Mouse (Mus musculus): Measurements from ENCODE around the gene Vamp1.

The Vamp1 gene

GRCm38 (mm10) chr6:125213715-125214114, 1.6 kb upstream of the Vamp1 start:
- DNase-seq: no peak

DNA sequence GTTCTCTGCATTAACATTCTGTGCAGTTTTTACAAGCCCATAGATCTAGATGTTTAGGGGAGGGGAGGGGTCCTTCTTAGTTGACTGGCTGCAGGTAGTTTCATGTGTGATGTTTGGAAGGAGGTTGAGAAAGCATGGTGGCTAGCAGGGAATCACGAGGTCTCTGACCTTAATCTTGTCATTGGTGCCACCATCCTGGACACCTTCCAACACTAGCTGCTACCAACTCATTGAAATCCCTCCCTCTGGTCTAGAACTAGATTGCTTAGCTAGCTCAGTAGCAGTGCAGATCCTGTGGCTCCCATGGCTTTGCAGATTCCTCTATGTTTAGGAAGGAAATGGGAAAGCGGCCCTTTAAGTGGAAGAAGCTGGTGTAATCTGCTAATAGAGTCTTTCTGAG, 1.5 kb downstream of the Vamp1 start:
- DNase-seq: no peak

DNA sequence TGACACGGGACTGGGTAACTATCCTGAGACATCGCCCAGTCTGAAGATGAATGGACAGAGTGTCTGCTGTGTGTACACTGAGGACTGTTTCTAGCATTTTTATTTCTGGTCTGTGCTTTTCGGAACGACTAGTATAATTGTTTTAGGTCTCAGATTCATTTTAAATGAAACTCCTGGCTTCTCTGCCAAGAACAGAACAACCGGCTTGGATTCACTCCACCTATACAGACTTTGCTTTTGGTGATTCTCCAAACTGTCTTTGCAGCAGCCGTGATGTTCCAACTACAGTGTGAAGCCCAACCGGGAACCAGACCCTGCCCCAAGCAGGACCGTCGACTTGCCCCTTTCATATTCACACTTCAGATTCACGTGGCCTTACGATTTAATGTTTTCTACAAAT, 2.5 kb downstream of the Vamp1 start:
- DNase-seq: no peak

GRCm38 (mm10) chr6:125218963-125219362, 3.6 kb downstream of the Vamp1 start:
- DNase-seq: peak; percentile 46 to 60

- DNase-seq: no peak
Observed at GRCm38 (mm10) chr6:125221115-125221745, 5.9 kb downstream of the Vamp1 start.

DNA sequence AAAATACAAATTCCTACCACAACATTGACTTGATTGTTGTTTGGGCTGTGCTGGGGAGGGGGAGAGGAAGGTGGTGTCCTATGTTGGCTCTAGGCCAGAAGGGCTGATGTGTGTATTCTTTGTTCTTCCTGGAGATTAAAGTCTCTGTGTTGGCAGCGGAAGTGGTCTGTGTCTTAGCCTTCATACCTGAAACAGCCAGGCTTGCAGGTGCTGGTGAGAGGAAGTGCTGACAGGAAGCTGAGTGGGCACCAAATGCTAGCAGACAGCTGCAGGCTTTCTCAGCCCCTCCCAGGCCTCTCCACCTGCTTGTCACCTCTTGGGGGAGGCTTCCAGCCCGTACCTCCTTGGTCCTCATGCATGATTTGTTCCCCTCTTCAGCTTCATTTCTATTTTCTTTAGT, 6.8 kb downstream of the Vamp1 start:
- DNase-seq: peak; percentile 28 to 37

DNA sequence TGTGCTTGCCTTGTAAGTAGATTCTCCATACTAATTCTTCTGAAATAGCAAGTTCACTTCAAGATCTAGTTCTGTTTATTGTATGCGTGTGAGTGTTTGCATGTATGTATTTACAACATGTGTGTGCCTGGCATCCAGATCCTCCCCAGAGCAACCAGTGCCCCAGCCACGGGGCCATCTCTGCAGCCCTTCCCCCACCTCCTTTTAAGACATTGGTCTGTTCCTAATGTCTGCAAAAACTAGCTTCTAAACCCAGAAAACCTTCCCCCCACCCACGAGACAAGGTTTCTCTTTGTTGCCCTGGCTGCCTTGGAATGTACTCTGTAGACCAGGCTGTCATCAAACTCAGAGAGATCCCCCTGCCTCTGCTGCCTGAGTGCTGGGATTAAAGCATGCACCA, 7.2 kb downstream of the Vamp1 start:
- DNase-seq: no peak

DNA sequence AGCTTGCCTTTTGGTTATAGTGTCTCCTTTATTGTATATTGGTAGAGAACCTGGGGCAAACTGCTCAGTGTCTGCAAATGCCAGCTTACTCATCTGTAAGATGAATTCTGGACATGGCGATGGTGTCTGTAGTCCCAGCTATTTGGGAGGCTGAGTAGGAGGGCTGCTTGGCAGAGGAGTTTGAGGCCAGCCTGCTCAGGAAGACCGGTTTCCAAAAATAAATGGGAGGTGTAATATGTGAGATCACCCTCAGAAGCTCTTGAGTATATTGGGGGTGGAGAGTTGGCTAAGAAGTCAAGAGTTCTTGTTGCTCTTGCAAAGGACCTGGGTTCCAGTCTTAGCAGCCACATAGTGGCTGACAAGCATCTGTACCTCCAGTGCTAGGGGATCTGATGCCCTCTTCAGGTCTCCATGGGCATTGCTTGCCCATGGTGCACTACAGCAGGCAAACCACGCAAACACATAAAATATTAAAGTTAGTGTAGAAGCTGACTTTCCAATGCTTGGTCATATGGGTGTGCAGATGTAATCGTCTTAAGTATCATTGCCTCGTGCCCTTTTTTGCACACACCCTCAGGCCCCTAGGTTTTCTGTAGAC, 10.3 kb downstream of the Vamp1 start:
- DNase-seq: no peak

DNA sequence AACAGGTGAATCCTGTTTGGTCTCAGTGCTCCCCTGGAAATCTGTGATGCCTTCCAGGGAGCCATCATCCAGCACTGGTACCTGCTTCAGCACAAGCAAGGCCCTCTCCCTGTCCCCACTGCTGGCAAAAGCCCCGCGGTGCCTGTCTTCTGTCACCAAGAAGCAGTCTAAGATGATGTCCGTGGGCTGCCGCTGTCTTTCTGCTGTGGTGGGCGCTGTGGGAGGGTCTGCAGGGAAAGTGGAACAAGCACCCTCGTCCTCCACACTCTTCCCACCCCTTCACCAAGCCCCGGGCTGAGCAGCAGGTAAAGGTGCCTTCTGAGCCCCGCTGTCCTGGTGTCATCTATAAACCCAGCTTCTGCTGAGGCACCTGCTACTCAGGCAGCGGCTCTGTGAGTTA, 15.2 kb downstream of the Vamp1 start:
- no peak for DNase-seq

GRCm38 (mm10) chr6:125231117-125232044, 16.0 kb downstream of the Vamp1 start, which contains the start of gene Tapbpl:
Gene Tapbpl, minus strand, starts transcription at chr6:125231860.
- DNase-seq: peak; percentile 75 to 79

- peak; percentile 21 to 27 for DNase-seq
Observed at GRCm38 (mm10) chr6:125232045-125232437, 16.7 kb downstream of the Vamp1 start.

- no peak for DNase-seq
Observed at GRCm38 (mm10) chr6:125232516-125232915, 17.2 kb downstream of the Vamp1 start.

GRCm38 (mm10) chr6:125233816-125234519, 18.6 kb downstream of the Vamp1 start:
- peak; percentile 28 to 58 for DNase-seq

DNA sequence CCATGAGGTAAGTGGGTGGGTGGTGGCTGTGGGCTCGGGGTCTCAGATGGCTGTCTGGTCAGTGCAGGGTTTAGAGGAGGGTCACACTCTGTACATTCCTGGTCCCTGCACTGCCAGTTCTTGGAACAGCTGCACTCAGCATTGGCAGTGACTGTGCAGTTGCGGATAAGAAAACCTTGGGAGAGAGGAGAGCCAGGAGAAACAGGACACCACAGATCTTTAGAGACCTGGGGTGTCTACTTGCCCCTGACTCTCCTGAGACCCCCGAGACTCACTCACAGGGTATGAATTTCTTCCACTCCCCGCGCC, 19.1 kb downstream of the Vamp1 start:
- no peak for DNase-seq

GRCm38 (mm10) chr6:125236341-125236740, 21.0 kb downstream of the Vamp1 start:
- DNase-seq: no peak

- no peak for DNase-seq
Observed at GRCm38 (mm10) chr6:125236782-125237181, 21.4 kb downstream of the Vamp1 start, which contains the start of gene Cd27. Gene Cd27, minus strand, starts transcription at chr6:125237010.

- no peak for DNase-seq
Observed at GRCm38 (mm10) chr6:125237421-125237820, 22.1 kb downstream of the Vamp1 start.

GRCm38 (mm10) chr6:125238396-125238795, 23.0 kb downstream of the Vamp1 start:
- no peak for DNase-seq

- DNase-seq: no peak
Observed at GRCm38 (mm10) chr6:125239547-125239946, 24.2 kb downstream of the Vamp1 start.

DNA sequence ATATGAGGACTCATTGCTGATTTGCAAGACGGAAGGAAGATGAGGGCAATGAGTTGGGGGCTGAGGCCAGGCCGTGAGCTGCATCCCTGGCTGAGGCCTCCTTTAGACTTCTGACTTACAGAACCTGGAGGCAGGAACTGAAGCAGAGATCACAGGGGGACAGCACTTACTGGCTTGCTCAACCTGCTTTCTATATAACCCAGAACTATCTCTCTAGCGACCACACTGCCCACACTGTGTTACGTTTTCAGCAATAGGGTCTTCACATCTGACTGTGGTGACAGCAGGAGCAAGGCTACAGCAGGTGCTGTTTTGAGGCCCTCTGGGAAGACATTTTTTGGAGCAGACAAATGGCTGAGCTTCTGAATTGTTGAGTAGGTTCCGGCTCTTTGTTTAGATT, 25.3 kb downstream of the Vamp1 start:
- no peak for DNase-seq

DNA sequence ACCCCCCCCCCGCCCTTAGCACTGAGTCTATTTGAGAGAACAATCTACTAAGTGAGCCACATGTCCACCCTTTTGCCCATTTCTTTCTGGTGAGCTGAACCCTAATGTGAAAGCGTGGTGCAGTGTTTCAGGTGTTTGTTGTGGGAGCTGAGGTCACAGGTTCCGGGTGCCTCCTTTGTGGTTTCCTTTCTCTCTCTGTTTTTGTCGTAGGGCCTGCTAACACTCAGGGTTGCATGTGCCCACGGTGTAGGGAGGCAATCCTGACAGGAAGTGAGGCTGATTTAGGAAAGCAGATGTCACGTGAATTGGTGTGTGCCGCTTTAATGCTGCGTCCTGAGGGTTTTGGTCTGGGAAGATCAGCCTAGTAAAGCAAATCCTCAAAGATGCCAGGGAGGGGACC, 26.2 kb downstream of the Vamp1 start:
- DNase-seq: no peak

DNA sequence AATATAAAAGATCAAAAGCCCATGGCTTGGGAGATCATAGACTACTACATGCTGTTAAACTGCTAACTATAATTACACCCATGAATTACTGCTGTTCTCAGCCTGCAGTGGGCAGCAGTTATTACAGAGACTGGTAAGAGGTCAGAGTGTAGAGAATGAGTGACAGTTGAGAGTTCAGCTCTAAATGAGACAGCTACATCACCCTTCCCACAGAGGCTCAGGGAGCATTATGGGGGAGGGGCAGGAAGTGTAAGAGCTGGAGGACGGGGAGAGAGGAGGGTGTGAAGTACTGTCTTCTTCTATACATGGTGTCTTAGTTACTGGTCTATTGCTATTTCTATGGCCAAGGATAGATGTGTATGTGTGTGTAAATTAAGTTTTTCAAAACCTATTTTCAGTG, 29.2 kb downstream of the Vamp1 start:
- no peak for DNase-seq

GRCm38 (mm10) chr6:125252285-125252684, 36.9 kb downstream of the Vamp1 start:
- DNase-seq: peak in 1 of 2 experiments; percentile 40

All from lung, adult 18-20 months (tissue).